Mouse (Mus musculus) G1E (cell line): ENCODE data around the gene Brwd1.

ENCODE experiments used
- CTCF ChIP-seq: IDR thresholded peaks from 2 replicates; pipeline ENCODE4 v1.5.1; 2012; ENCODE audit warnings: low read depth, low read length, inconsistent platforms, mixed read lengths
- GATA2 ChIP-seq: IDR thresholded peaks from 2 replicates; pipeline ENCODE4 v1.6.1; 2012; ENCODE audit warnings: low read depth, low read length, inconsistent platforms, borderline replicate concordance

- TF ChIP-seq CTCF (no peak), GATA2 (no peak)
These were observed 86.2 kb downstream of the Brwd1 start for GRCm38 (mm10) chr16:95996156-95996555.
